Mouse (Mus musculus) forebrain, embryonic 16.5 days (tissue): ENCODE data around the gene Msx1. TPM values are rescaled to one million over a fixed set of nuclear protein-coding genes. Genes with fewer than 3 reads are reported as not detected.

Experiments
- ATAC-seq: fragments of 200-750 bp; cut with Nextera tagmentation; 2 replicates; pipeline ENCODE4 v1.8.0; 2017; ENCODE audit warnings: mild to moderate bottlenecking, moderate library complexity
- H3K27ac ChIP-seq: fragments of 300-500 bp; sonication (generic); 2 replicates; pipeline ENCODE4 v1.5.1; 2014; ENCODE audit warnings: low read length, control low read depth
- H3K27me3 ChIP-seq: fragments of 300-500 bp; sonication (generic); replicated peaks from 2 replicates; pipeline ENCODE4 v1.6.1; 2014; ENCODE audit warnings: low read length; ENCODE audit not compliant: control insufficient read depth, insufficient read depth
- H3K36me3 ChIP-seq: fragments of 300-500 bp; sonication (generic); 2 replicates; pipeline ENCODE4 v1.6.1; 2014; ENCODE audit not compliant: control insufficient read depth, insufficient read depth
- H3K4me1 ChIP-seq: fragments of 300-500 bp; sonication (generic); replicated peaks from 2 replicates; pipeline ENCODE4 v1.6.1; 2014; ENCODE audit warnings: low read length; ENCODE audit not compliant: control insufficient read depth, insufficient read depth
- H3K4me2 ChIP-seq: fragments of 300-500 bp; sonication (generic); 2 replicates; pipeline ENCODE4 v1.6.1; 2014; ENCODE audit warnings: mild to moderate bottlenecking, low read length, control low read depth
- H3K4me3 ChIP-seq: fragments of 300-500 bp; sonication (generic); replicated peaks from 2 replicates; pipeline ENCODE4 v1.5.1; 2014; ENCODE audit warnings: mild to moderate bottlenecking, low read length, control low read depth
- H3K9ac ChIP-seq: fragments of 300-500 bp; sonication (generic); replicated peaks from 2 replicates; pipeline ENCODE4 v1.6.1; 2014; ENCODE audit warnings: low read depth, low read length, control low read depth
- H3K9me3 ChIP-seq: fragments of 300-500 bp; sonication (generic); 2 replicates; pipeline ENCODE4 v1.6.1; 2016; ENCODE audit warnings: low read length; ENCODE audit not compliant: control insufficient read depth
- WGBS: fragments of 180-500 bp; shearing (Covaris S2); extraction: QIAGEN DNeasy Blood & Tissue Kit; methylation state at CpG from one replicate; pipeline ENCODE4 v1.1.7; 2014; 5-methylcytosine and 5-hydroxymethylcytosine counted together
- polyA plus RNA-seq: library from polyadenylated mRNA; unstranded; fragments of >200 nt; fragmentation: Nextera tagmentation; extraction: Ambion mirVana; gene quantifications from 2 replicates; pipeline ENCODE4 v1.2.1, GENCODE M21; 2015

Gene Msx1
- polyA plus RNA-seq, 1 experiment from 2014 or later, result 11.4 TPM

- H3K4me3 ChIP-seq, result no peak overlapping the region
- H3K4me2 ChIP-seq, result no peak overlapping the region
- no peak for ATAC-seq
- WGBS, result 4% methylated on average over 27 of the region's 27 CpGs
- peaks cover 62% of the 10 kb centered on the region for H3K27me3 ChIP-seq
- no peaks in the 10 kb centered on the region for H3K36me3 ChIP-seq
- no peak overlapping the region for H3K9ac ChIP-seq
- H3K9me3 ChIP-seq, result no peaks in the 10 kb centered on the region
- H3K4me1 ChIP-seq, result peaks cover 20% of the 10 kb centered on the region
- H3K27ac ChIP-seq, result no peak overlapping the region
Observed at GRCm38 (mm10) chr5:37821111-37821601, 3.2 kb downstream of the Msx1 start.

DNA sequence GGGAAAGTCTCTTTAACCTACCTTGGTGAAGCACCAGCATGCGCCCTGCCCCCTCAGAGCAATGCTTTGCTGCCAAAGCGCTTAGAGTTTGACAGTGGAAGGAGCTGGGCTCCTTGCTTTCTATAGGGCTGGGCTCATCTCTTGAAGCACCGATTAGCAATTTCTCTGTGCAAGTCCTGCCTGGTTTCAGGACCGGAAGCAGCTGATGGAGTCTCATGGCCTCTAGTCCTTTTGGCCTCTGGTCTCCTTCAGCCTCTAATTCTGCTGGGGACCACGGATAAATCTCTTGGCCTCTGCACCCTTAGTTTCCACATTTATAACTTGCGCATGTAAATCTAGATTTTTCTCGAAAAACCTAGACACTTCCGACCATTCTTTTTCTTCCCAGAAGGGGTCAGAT lies 3.7 kb downstream of the Msx1 start:
- Histone ChIP-seq H3K27me3 (peaks cover 66% of the 10 kb centered on the region), H3K9ac (no peak overlapping the region), H3K4me2 (no peak overlapping the region), H3K36me3 (no peaks in the 10 kb centered on the region), H3K4me1 (peaks cover 20% of the 10 kb centered on the region), H3K27ac (no peak overlapping the region), H3K9me3 (no peaks in the 10 kb centered on the region), H3K4me3 (no peak overlapping the region)
- no peak for ATAC-seq
- WGBS, result 12% methylated on average over 8 of the region's 8 CpGs

GRCm38 (mm10) chr5:37819971-37820370 lies 4.4 kb downstream of the Msx1 start:
- Histone ChIP-seq H3K4me1 (peaks cover 20% of the 10 kb centered on the region), H3K9me3 (no peaks in the 10 kb centered on the region), H3K27me3 (peaks cover 67% of the 10 kb centered on the region), H3K27ac (no peak overlapping the region), H3K4me3 (no peak overlapping the region), H3K36me3 (no peaks in the 10 kb centered on the region), H3K9ac (no peak overlapping the region), H3K4me2 (no peak overlapping the region)
- WGBS, result 12% methylated on average over 3 of the region's 3 CpGs
- ATAC-seq, result no peak

GRCm38 (mm10) chr5:37819541-37819940 lies 4.8 kb downstream of the Msx1 start:
- Histone ChIP-seq H3K27me3 (peaks cover 67% of the 10 kb centered on the region), H3K4me1 (peaks cover 19% of the 10 kb centered on the region), H3K36me3 (no peaks in the 10 kb centered on the region), H3K4me3 (no peak overlapping the region), H3K27ac (no peak overlapping the region), H3K9me3 (no peaks in the 10 kb centered on the region), H3K4me2 (no peak overlapping the region), H3K9ac (no peak overlapping the region)
- 18% methylated on average over 5 of the region's 5 CpGs for WGBS
- no peak for ATAC-seq

GRCm38 (mm10) chr5:37818533-37819215 lies 5.7 kb downstream of the Msx1 start:
- ATAC-seq, result no peak
- Histone ChIP-seq H3K4me3 (no peak overlapping the region), H3K9ac (no peak overlapping the region), H3K4me1 (peaks cover 10% of the 10 kb centered on the region), H3K9me3 (no peaks in the 10 kb centered on the region), H3K36me3 (no peaks in the 10 kb centered on the region), H3K4me2 (no peak overlapping the region), H3K27ac (no peak overlapping the region), H3K27me3 (peaks cover 69% of the 10 kb centered on the region)
- 4% methylated on average over 25 of the region's 25 CpGs for WGBS

GRCm38 (mm10) chr5:37817658-37818532 lies 6.5 kb downstream of the Msx1 start:
- 4% methylated on average over 34 of the region's 34 CpGs for WGBS
- no peak overlapping the region for H3K4me2 ChIP-seq
- no peak for ATAC-seq
- H3K27ac ChIP-seq, result no peak overlapping the region
- H3K36me3 ChIP-seq, result no peaks in the 10 kb centered on the region
- H3K9ac ChIP-seq, result no peak overlapping the region
- H3K27me3 ChIP-seq, result peaks cover 74% of the 10 kb centered on the region
- H3K9me3 ChIP-seq, result no peaks in the 10 kb centered on the region
- peaks cover 4% of the 10 kb centered on the region for H3K4me1 ChIP-seq
- no peak overlapping the region for H3K4me3 ChIP-seq

DNA sequence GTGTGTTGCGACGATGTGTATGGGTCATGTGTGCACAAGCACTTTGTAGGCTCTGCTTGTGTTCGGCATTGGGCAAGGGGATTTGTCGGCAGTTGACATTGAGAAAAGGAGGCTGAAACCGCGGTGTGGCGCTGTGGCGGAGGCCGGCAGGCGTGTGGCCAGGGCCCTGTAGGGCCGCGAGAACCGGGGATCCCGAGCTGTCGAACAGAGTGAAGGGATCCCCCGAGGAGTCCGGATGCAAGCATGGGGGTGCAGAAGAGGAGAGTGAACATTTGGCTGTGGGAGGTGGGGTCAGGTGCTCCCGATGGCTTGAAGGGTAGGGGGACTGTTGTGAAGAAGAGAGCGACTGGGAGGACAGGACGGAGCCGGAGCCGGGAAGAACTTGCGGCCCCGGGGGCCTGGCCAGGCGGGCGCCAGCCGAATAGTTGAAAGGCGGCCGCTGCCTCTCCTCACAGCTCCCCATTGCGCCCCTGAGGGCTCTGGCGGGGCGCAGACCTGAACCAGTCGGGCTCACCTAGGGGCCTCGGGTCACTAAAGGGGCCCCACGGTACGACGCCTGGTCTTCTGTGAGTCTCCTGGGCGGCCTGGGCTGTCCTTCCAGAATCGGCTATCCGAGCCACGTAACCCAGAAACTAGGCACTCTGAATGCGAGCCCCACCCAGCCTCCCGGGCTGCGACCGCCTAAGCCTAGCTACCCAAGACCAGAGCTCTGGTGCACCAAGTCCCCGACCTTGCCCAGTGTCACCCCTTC lies 7.3 kb downstream of the Msx1 start:
- H3K27me3 ChIP-seq, result peaks cover 79% of the 10 kb centered on the region
- H3K9ac ChIP-seq, result no peak overlapping the region
- WGBS, result 1% methylated on average over 45 of the region's 46 CpGs
- no peaks in the 10 kb centered on the region for H3K9me3 ChIP-seq
- peaks cover 4% of the 10 kb centered on the region; the same call in 1 of the 2 replicates for H3K4me1 ChIP-seq
- H3K27ac ChIP-seq, result no peak overlapping the region
- peak; percentile 36; the same call in 1 of the 2 replicates for ATAC-seq
- no peak overlapping the region for H3K4me3 ChIP-seq
- no peaks in the 10 kb centered on the region for H3K36me3 ChIP-seq
- no peak overlapping the region for H3K4me2 ChIP-seq

GRCm38 (mm10) chr5:37815909-37816308 lies 8.5 kb downstream of the Msx1 start:
- H3K4me2 ChIP-seq, result no peak overlapping the region
- H3K4me1 ChIP-seq, result peaks cover 4% of the 10 kb centered on the region; the same call in 1 of the 2 replicates
- H3K36me3 ChIP-seq, result no peaks in the 10 kb centered on the region
- H3K4me3 ChIP-seq, result no peak overlapping the region
- no peak for ATAC-seq
- no peak overlapping the region for H3K27ac ChIP-seq
- no peak overlapping the region for H3K9ac ChIP-seq
- H3K27me3 ChIP-seq, result peaks cover 73% of the 10 kb centered on the region
- WGBS, result 81% methylated on average over 4 of the region's 4 CpGs
- no peaks in the 10 kb centered on the region for H3K9me3 ChIP-seq

DNA sequence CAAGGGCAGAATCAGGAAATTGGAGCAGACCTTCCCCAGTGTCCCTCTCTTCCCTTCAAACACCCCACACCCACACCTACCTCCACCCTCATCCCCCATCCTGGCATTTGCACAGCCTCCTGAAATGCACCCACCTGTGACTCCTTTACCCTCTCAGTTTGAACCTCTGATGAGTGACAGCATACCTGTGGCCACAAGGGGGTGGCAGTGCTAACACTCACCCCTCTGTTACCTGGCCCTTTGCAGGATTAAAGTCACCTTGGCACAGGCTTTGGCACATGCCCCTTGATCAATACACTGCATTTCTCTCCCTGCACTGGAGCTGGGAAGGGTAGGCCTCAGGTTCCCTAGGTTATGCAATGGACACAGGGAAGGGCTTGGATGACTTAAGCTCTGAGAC lies 10.2 kb downstream of the Msx1 start:
- no peak overlapping the region for H3K27ac ChIP-seq
- ATAC-seq, result no peak
- H3K4me1 ChIP-seq, result peaks cover 4% of the 10 kb centered on the region; the same call in 1 of the 2 replicates
- no peak overlapping the region for H3K4me2 ChIP-seq
- H3K9me3 ChIP-seq, result no peaks in the 10 kb centered on the region
- peaks cover 65% of the 10 kb centered on the region for H3K27me3 ChIP-seq
- no peak overlapping the region for H3K9ac ChIP-seq
- no peak overlapping the region for H3K4me3 ChIP-seq
- H3K36me3 ChIP-seq, result no peaks in the 10 kb centered on the region
